Mouse (Mus musculus) CH12.LX (cell line): ENCODE results near the gene Ralbp1. TPM values are rescaled to one million over a fixed set of nuclear protein-coding genes. Genes with fewer than 3 reads are reported as not detected.

Experiments
- DNase-seq: peaks from one replicate; pipeline ENCODE4 v3.0.0-alpha.2; 2013; ENCODE audit errors: extremely low read depth
- H3K27ac ChIP-seq: 2 replicates; pipeline ENCODE4 v1.5.1; 2012; ENCODE audit warnings: low read depth, mild to moderate bottlenecking, control low read depth, moderate library complexity; ENCODE audit not compliant: insufficient read depth
- H3K27me3 ChIP-seq: replicated peaks from 2 replicates; pipeline ENCODE3; 2012; ENCODE audit warnings: inconsistent platforms
- H3K36me3 ChIP-seq, 2 experiments: replicated peaks in 1 of 2; 2 replicates each; pipeline versions ENCODE3 to v1.6.1; 2012; ENCODE audit warnings: inconsistent platforms in 1 of 2, low read length in 1 of 2, mild to moderate bottlenecking in 1 of 2, mixed read lengths in 1 of 2, moderate library complexity in 1 of 2; ENCODE audit not compliant: control insufficient read depth in 1 of 2, insufficient read depth in 1 of 2
- H3K4me1 ChIP-seq, 2 experiments: 2 replicates each; pipeline ENCODE4 v1.6.1; 2012; ENCODE audit warnings: inconsistent platforms in 1 of 2, moderate library complexity in 1 of 2; ENCODE audit not compliant: insufficient read depth in 2 of 2, control insufficient read depth in 1 of 2
- H3K4me2 ChIP-seq: 2 replicates; pipeline ENCODE4 v1.6.1; 2012; ENCODE audit warnings: low read depth, mild to moderate bottlenecking, control low read depth; ENCODE audit not compliant: poor library complexity, insufficient read depth, severe bottlenecking
- H3K4me3 ChIP-seq, 3 experiments: fragments of 150-350 bp in 1 of 3; sonication (generic) in 1 of 3; replicated peaks in 1 of 3; 2 replicates each; pipeline versions ENCODE3 to v1.5.1; 2011 to 2012; ENCODE audit warnings: low read depth in 2 of 3, low read length in 2 of 3, mild to moderate bottlenecking in 2 of 3, moderate library complexity in 2 of 3, control low read depth in 1 of 3, improper control_type of control experiment in 1 of 3, inconsistent platforms in 1 of 3, mixed read lengths in 1 of 3; ENCODE audit not compliant: poor library complexity in 1 of 3
- H3K79me2 ChIP-seq: replicated peaks from 2 replicates; pipeline ENCODE4 v1.6.1; 2012; ENCODE audit warnings: mild to moderate bottlenecking, moderate library complexity; ENCODE audit not compliant: control insufficient read depth, poor library complexity, insufficient read depth, severe bottlenecking; ENCODE audit errors: extremely low read depth
- H3K9ac ChIP-seq: 2 replicates; pipeline ENCODE4 v1.6.1; 2012; ENCODE audit warnings: low read depth, mild to moderate bottlenecking, control low read depth, moderate library complexity; ENCODE audit not compliant: insufficient read depth
- H3K9me3 ChIP-seq: replicated peaks from 2 replicates; pipeline ENCODE3; 2012; ENCODE audit warnings: low read length, inconsistent platforms, mixed read lengths
- BHLHE40 ChIP-seq: IDR thresholded peaks from 2 replicates; pipeline ENCODE4 v1.6.1; 2011; ENCODE audit warnings: mild to moderate bottlenecking, low read depth, low read length, improper control_type of control experiment
- CHD1 ChIP-seq: IDR thresholded peaks from 2 replicates; pipeline ENCODE4 v1.6.1; 2012; ENCODE audit warnings: low read depth, low read length, improper control_type of control experiment, inconsistent platforms
- CTCF ChIP-seq, 2 experiments: IDR thresholded peaks in 1 of 2; conservative IDR thresholded peaks in 1 of 2; 2 replicates each; pipeline ENCODE4 v1.5.1; 2011 to 2012; ENCODE audit warnings: low read depth in 2 of 2, low read length in 2 of 2, improper control_type of control experiment in 1 of 2, inconsistent platforms in 1 of 2, mild to moderate bottlenecking in 1 of 2, moderate library complexity in 1 of 2
- ELF1 ChIP-seq: IDR thresholded peaks from 2 replicates; pipeline ENCODE4 v1.6.1; 2014; ENCODE audit warnings: low read depth, mild to moderate bottlenecking, inconsistent platforms, low read length, improper control_type of control experiment
- EP300 ChIP-seq: IDR thresholded peaks from 2 replicates; pipeline ENCODE4 v1.6.1; 2011; ENCODE audit warnings: low read length, improper control_type of control experiment
- ETS1 ChIP-seq: conservative IDR thresholded peaks from 2 replicates; pipeline ENCODE4 v1.6.1; 2012; ENCODE audit warnings: low read depth, mild to moderate bottlenecking, inconsistent platforms, low read length, improper control_type of control experiment, moderate library complexity
- HCFC1 ChIP-seq: IDR thresholded peaks from 2 replicates; pipeline ENCODE4 v1.6.1; 2012; ENCODE audit warnings: low read depth, mild to moderate bottlenecking, inconsistent platforms, low read length, improper control_type of control experiment
- JUND ChIP-seq: conservative IDR thresholded peaks from 2 replicates; pipeline ENCODE4 v1.6.1; 2011; ENCODE audit warnings: low read depth, low read length, improper control_type of control experiment
- KAT2A ChIP-seq: IDR thresholded peaks from 2 replicates; pipeline ENCODE4 v1.6.1; 2012; ENCODE audit warnings: low read length, improper control_type of control experiment, inconsistent platforms; ENCODE audit not compliant: insufficient replicate concordance
- MAX ChIP-seq: IDR thresholded peaks from 2 replicates; pipeline ENCODE4 v1.6.1; 2011; ENCODE audit warnings: low read length, improper control_type of control experiment
- MAZ ChIP-seq: IDR thresholded peaks from 2 replicates; pipeline ENCODE4 v1.6.1; 2012; ENCODE audit warnings: low read depth, mild to moderate bottlenecking, inconsistent platforms, low read length, improper control_type of control experiment, moderate library complexity
- MEF2A ChIP-seq: IDR thresholded peaks from 2 replicates; pipeline ENCODE4 v1.6.1; 2014; ENCODE audit warnings: low read depth, mild to moderate bottlenecking, inconsistent platforms, low read length, improper control_type of control experiment, borderline replicate concordance
- MXI1 ChIP-seq: IDR thresholded peaks from 2 replicates; pipeline ENCODE4 v1.6.1; 2011; ENCODE audit warnings: mild to moderate bottlenecking, low read depth, low read length, improper control_type of control experiment
- NRF1 ChIP-seq: IDR thresholded peaks from 2 replicates; pipeline ENCODE4 v1.6.1; 2014; ENCODE audit warnings: low read depth, mild to moderate bottlenecking, inconsistent platforms, low read length, improper control_type of control experiment, moderate library complexity
- POLR2A ChIP-seq: IDR thresholded peaks from 2 replicates; pipeline ENCODE4 v1.6.1; 2011; ENCODE audit warnings: low read depth, mild to moderate bottlenecking, improper control_type of control experiment, low read length
- POLR2AphosphoS2 ChIP-seq: IDR thresholded peaks from 2 replicates; pipeline ENCODE4 v1.6.1; 2011; ENCODE audit warnings: low read depth, low read length, improper control_type of control experiment
- RAD21 ChIP-seq: IDR thresholded peaks from 2 replicates; pipeline ENCODE4 v1.6.1; 2011; ENCODE audit warnings: low read depth, mild to moderate bottlenecking, low read length, improper control_type of control experiment, moderate library complexity
- RCOR1 ChIP-seq: conservative IDR thresholded peaks from 2 replicates; pipeline ENCODE4 v1.6.1; 2012; ENCODE audit warnings: low read depth, mild to moderate bottlenecking, inconsistent platforms, low read length, improper control_type of control experiment
- SIN3A ChIP-seq: IDR thresholded peaks from 2 replicates; pipeline ENCODE4 v1.6.1; 2012; ENCODE audit warnings: low read length, improper control_type of control experiment, inconsistent platforms
- SMC3 ChIP-seq: IDR thresholded peaks from 2 replicates; pipeline ENCODE4 v1.6.1; 2011; ENCODE audit warnings: low read depth, low read length, improper control_type of control experiment
- TBP ChIP-seq: conservative IDR thresholded peaks from 2 replicates; pipeline ENCODE4 v1.6.1; 2011; ENCODE audit warnings: low read depth, low read length, improper control_type of control experiment
- TCF12 ChIP-seq: IDR thresholded peaks from 2 replicates; pipeline ENCODE4 v1.6.1; 2014; ENCODE audit warnings: low read depth, mild to moderate bottlenecking, inconsistent platforms, low read length, improper control_type of control experiment
- USF1 ChIP-seq: IDR thresholded peaks from 2 replicates; pipeline ENCODE4 v1.6.1; 2014; ENCODE audit warnings: low read depth, mild to moderate bottlenecking, inconsistent platforms, low read length, improper control_type of control experiment
- USF2 ChIP-seq: conservative IDR thresholded peaks from 2 replicates; pipeline ENCODE4 v1.6.1; 2011; ENCODE audit warnings: low read depth, low read length, improper control_type of control experiment
- ZC3H11A ChIP-seq: IDR thresholded peaks from 2 replicates; pipeline ENCODE4 v1.6.1; 2012; ENCODE audit warnings: low read depth, mild to moderate bottlenecking, inconsistent platforms, low read length, improper control_type of control experiment
- ZNF384 ChIP-seq: IDR thresholded peaks from 2 replicates; pipeline ENCODE4 v1.6.1; 2012; ENCODE audit warnings: low read depth, low read length, improper control_type of control experiment, inconsistent platforms
- dilution Hi-C: fragments of 300-500 bp; cut with MboI; formaldehyde crosslinking; loops from 2 replicates; pipeline ENCODE4 v1.14.3; 2020; ENCODE audit warnings: low sequenced_read_pairs; ENCODE audit not compliant: extremely low pct_unique_long_range_greater_than_20kb, extremely low pct_ligation_motif_present
- in situ Hi-C: fragments of 300-500 bp; cut with MboI; formaldehyde crosslinking; loops from 3 replicates; pipeline ENCODE4 v1.14.3; 2019; ENCODE audit warnings: low sequenced_read_pairs, low pct_ligation_motif_present, low pct_unique_long_range_greater_than_20kb, mixed read lengths
- polyA plus RNA-seq: library from polyadenylated mRNA; unstranded; fragments of >175 nt; gene quantifications from 2 replicates; pipeline ENCODE4 v1.2.1, GENCODE M21; 2012; ENCODE audit warnings: low read depth; ENCODE audit not compliant: insufficient read length
- total RNA-seq, 2 experiments: library from RNA; depleted of rRNA; stranded (reverse); fragments of 300-350 nt in 1 of 2; fragments of >200 nt in 1 of 2; gene quantifications; 2 replicates each; pipeline ENCODE4 v1.2.3; 2012 to 2014

Ralbp1 gene
- total and polyA plus RNA-seq, 3 experiments: 25.3 to 27.2 (median 26.5) TPM

- DNase-seq: peak; percentile 22
- Histone ChIP-seq H3K27ac (no peak overlapping the region), H3K4me1 (peaks cover 0 to 17% of the 10 kb centered on the region in 2 experiments; a peak in 2 of 4 replicates), H3K79me2 (peaks cover 7% of the 10 kb centered on the region; the same call in 1 of the 2 replicates), H3K9me3 (no peaks in the 10 kb centered on the region), H3K4me2 (peak overlapping the region; percentile 44), H3K36me3 (peaks cover 0 to 3% of the 10 kb centered on the region in 2 experiments), H3K9ac (peak overlapping the region; percentile 85), H3K27me3 (no peaks in the 10 kb centered on the region), H3K4me3 (peak overlapping the region; percentile 78 to 99 (median 97))
- dilution Hi-C loops: no loop called here
- in situ Hi-C loops: loop anchor here (10.0 kb wide), 1 partner anchor 231 kb away; the partner anchor contains the start of gene Washc1
- TF ChIP-seq POLR2A: no peak
- peak; percentile 77; the same call in 1 of the 2 replicates for TF ChIP-seq TCF12
- TF ChIP-seq JUND: no peak
- no peak for TF ChIP-seq HCFC1
- no peak for TF ChIP-seq RCOR1
- TF ChIP-seq MAX: peak; percentile 27; the same call in 1 of the 2 replicates
- TF ChIP-seq SMC3: no peak
- no peak for TF ChIP-seq NRF1
- no peak for TF ChIP-seq KAT2A
- no peak for TF ChIP-seq CTCF (conservative IDR thresholded peaks at IDR 0.05 in 1 of 2, IDR thresholded peaks at IDR 0.05 in 1 of 2; ENCODE audit: low read depth in 2 of 2, low read length in 2 of 2)
- no peak for TF ChIP-seq EP300
- TF ChIP-seq SIN3A: no peak; the same call in 1 of the 2 replicates
- no peak for TF ChIP-seq RAD21
- TF ChIP-seq ZC3H11A: no peak
- no peak for TF ChIP-seq POLR2AphosphoS2
- peak; percentile 57; the same call in 1 of the 2 replicates for TF ChIP-seq MXI1
- TF ChIP-seq CHD1: no peak
- TF ChIP-seq BHLHE40: no peak
- TF ChIP-seq ELF1: no peak
- no peak for TF ChIP-seq USF2
- no peak for TF ChIP-seq MAZ
- no peak for TF ChIP-seq ETS1
- no peak for TF ChIP-seq MEF2A
- no peak for TF ChIP-seq ZNF384
- TF ChIP-seq TBP: no peak
- TF ChIP-seq USF1: no peak
These were observed 1.4 kb downstream of the Ralbp1 start for GRCm38 (mm10) chr17:65884061-65884669.
